Mouse (Mus musculus): Measurements from ENCODE around the gene Zfp831.

The Zfp831 gene

GRCm38 (mm10) chr2:174731939-174732338, 88.6 kb downstream of the Zfp831 start:
- peak; percentile 12 for DNase-seq (ENCODE audit: low spot score)

- no peak for DNase-seq (ENCODE audit: low spot score)
Observed at GRCm38 (mm10) chr2:174735270-174735669, 91.9 kb downstream of the Zfp831 start.

- no peak for DNase-seq (ENCODE audit: low spot score)
Observed at GRCm38 (mm10) chr2:174747182-174747581, 103.8 kb downstream of the Zfp831 start.

DNA sequence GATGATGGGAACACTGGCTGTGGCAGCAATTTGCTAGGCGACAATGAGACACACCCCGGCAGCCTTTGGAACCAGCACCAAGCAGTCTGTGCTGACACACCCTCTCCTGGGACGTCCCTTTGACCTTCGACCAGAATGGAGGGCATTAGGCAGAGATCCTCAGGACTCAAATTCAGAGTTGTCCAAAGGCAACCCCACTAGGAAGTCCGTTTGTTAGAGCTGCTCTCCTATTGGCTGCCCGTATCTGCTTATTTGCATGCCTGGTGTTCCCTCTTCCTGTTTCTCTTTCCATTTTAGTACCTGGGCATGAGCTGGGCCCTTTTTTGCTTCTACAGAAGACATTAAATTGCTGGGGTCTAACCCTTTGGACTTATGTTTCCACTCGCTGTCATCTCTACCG, 105.0 kb downstream of the Zfp831 start:
- peak; percentile 55 for DNase-seq (ENCODE audit: low spot score)

- no peak for DNase-seq (ENCODE audit: low spot score)
Observed at GRCm38 (mm10) chr2:174753197-174753596, 109.9 kb downstream of the Zfp831 start.

DNA sequence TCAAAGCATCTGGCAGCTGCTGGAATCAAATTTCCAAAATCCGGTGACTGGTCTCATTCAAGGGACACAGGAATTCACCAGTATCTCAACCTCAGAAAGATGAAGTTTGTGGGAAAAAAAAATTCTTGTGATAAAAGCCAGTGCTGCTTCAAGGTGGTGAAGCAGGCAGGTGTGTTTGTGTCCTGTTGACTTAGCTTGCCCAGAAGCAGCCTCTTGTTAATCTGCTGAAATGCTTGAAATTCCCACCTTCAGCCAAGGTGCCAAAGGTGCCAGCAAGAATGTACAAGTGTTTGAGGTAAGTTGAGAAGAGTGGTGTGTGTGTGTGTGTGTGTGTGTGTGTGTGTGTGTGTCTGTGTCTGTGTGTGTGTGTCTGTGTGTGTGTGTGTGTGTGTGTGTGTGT, 110.9 kb downstream of the Zfp831 start:
- no peak for DNase-seq (ENCODE audit: low spot score)

- DNase-seq (ENCODE audit: low spot score), result no peak
Observed at GRCm38 (mm10) chr2:174759189-174759588, 115.9 kb downstream of the Zfp831 start.
